Mouse (Mus musculus) CH12.LX (cell line): ENCODE measurements at regions not wholly inside any gene's neighbourhood (a gene's known extent, or its start where the extent isn't known, plus 50 kb on each side); places are given as distances from the start of the nearest gene placed in this dataset.

Experiments used
- DNase-seq: peaks from one replicate; pipeline ENCODE4 v3.0.0-alpha.2; 2013; ENCODE audit errors: extremely low read depth
- H3K27ac ChIP-seq: 2 replicates; pipeline ENCODE4 v1.5.1; 2012; ENCODE audit warnings: low read depth, mild to moderate bottlenecking, control low read depth, moderate library complexity; ENCODE audit not compliant: insufficient read depth
- H3K27me3 ChIP-seq: replicated peaks from 2 replicates; pipeline ENCODE3; 2012; ENCODE audit warnings: inconsistent platforms
- H3K36me3 ChIP-seq, 2 experiments: replicated peaks in 1 of 2; 2 replicates each; pipeline versions ENCODE3 to v1.6.1; 2012; ENCODE audit warnings: inconsistent platforms in 1 of 2, low read length in 1 of 2, mild to moderate bottlenecking in 1 of 2, mixed read lengths in 1 of 2, moderate library complexity in 1 of 2; ENCODE audit not compliant: control insufficient read depth in 1 of 2, insufficient read depth in 1 of 2
- H3K4me1 ChIP-seq, 2 experiments: 2 replicates each; pipeline ENCODE4 v1.6.1; 2012; ENCODE audit warnings: inconsistent platforms in 1 of 2, moderate library complexity in 1 of 2; ENCODE audit not compliant: insufficient read depth in 2 of 2, control insufficient read depth in 1 of 2
- H3K4me2 ChIP-seq: 2 replicates; pipeline ENCODE4 v1.6.1; 2012; ENCODE audit warnings: low read depth, mild to moderate bottlenecking, control low read depth; ENCODE audit not compliant: poor library complexity, insufficient read depth, severe bottlenecking
- H3K4me3 ChIP-seq, 3 experiments: fragments of 150-350 bp in 1 of 3; sonication (generic) in 1 of 3; replicated peaks in 1 of 3; 2 replicates each; pipeline versions ENCODE3 to v1.5.1; 2011 to 2012; ENCODE audit warnings: low read depth in 2 of 3, low read length in 2 of 3, mild to moderate bottlenecking in 2 of 3, moderate library complexity in 2 of 3, control low read depth in 1 of 3, improper control_type of control experiment in 1 of 3, inconsistent platforms in 1 of 3, mixed read lengths in 1 of 3; ENCODE audit not compliant: poor library complexity in 1 of 3
- H3K79me2 ChIP-seq: replicated peaks from 2 replicates; pipeline ENCODE4 v1.6.1; 2012; ENCODE audit warnings: mild to moderate bottlenecking, moderate library complexity; ENCODE audit not compliant: control insufficient read depth, poor library complexity, insufficient read depth, severe bottlenecking; ENCODE audit errors: extremely low read depth
- H3K9ac ChIP-seq: 2 replicates; pipeline ENCODE4 v1.6.1; 2012; ENCODE audit warnings: low read depth, mild to moderate bottlenecking, control low read depth, moderate library complexity; ENCODE audit not compliant: insufficient read depth
- H3K9me3 ChIP-seq: replicated peaks from 2 replicates; pipeline ENCODE3; 2012; ENCODE audit warnings: low read length, inconsistent platforms, mixed read lengths
- BHLHE40 ChIP-seq: IDR thresholded peaks from 2 replicates; pipeline ENCODE4 v1.6.1; 2011; ENCODE audit warnings: mild to moderate bottlenecking, low read depth, low read length, improper control_type of control experiment
- CHD1 ChIP-seq: IDR thresholded peaks from 2 replicates; pipeline ENCODE4 v1.6.1; 2012; ENCODE audit warnings: low read depth, low read length, improper control_type of control experiment, inconsistent platforms
- E2F4 ChIP-seq: IDR thresholded peaks from 2 replicates; pipeline ENCODE4 v1.6.1; 2011; ENCODE audit warnings: low read depth, low read length, improper control_type of control experiment; ENCODE audit not compliant: insufficient replicate concordance
- ELF1 ChIP-seq: IDR thresholded peaks from 2 replicates; pipeline ENCODE4 v1.6.1; 2014; ENCODE audit warnings: low read depth, mild to moderate bottlenecking, inconsistent platforms, low read length, improper control_type of control experiment
- EP300 ChIP-seq: IDR thresholded peaks from 2 replicates; pipeline ENCODE4 v1.6.1; 2011; ENCODE audit warnings: low read length, improper control_type of control experiment
- ETS1 ChIP-seq: conservative IDR thresholded peaks from 2 replicates; pipeline ENCODE4 v1.6.1; 2012; ENCODE audit warnings: low read depth, mild to moderate bottlenecking, inconsistent platforms, low read length, improper control_type of control experiment, moderate library complexity
- GABPA ChIP-seq: IDR thresholded peaks from 2 replicates; pipeline ENCODE4 v1.6.1; 2012; ENCODE audit warnings: low read depth, low read length, improper control_type of control experiment, inconsistent platforms; ENCODE audit not compliant: insufficient replicate concordance
- IRF4 ChIP-seq: IDR thresholded peaks from 2 replicates; pipeline ENCODE4 v1.6.1; 2014; ENCODE audit warnings: low read depth, mild to moderate bottlenecking, inconsistent platforms, low read length, improper control_type of control experiment
- KAT2A ChIP-seq: IDR thresholded peaks from 2 replicates; pipeline ENCODE4 v1.6.1; 2012; ENCODE audit warnings: low read length, improper control_type of control experiment, inconsistent platforms; ENCODE audit not compliant: insufficient replicate concordance
- MAFK ChIP-seq: IDR thresholded peaks from 2 replicates; pipeline ENCODE4 v1.6.1; 2011; ENCODE audit warnings: low read length, improper control_type of control experiment; ENCODE audit not compliant: insufficient replicate concordance
- MAZ ChIP-seq: IDR thresholded peaks from 2 replicates; pipeline ENCODE4 v1.6.1; 2012; ENCODE audit warnings: low read depth, mild to moderate bottlenecking, inconsistent platforms, low read length, improper control_type of control experiment, moderate library complexity
- MYC ChIP-seq: IDR thresholded peaks from 2 replicates; pipeline ENCODE4 v1.6.1; 2011; ENCODE audit warnings: low read depth, mild to moderate bottlenecking, improper control_type of control experiment, low read length
- NELFE ChIP-seq: IDR thresholded peaks from 2 replicates; pipeline ENCODE4 v1.6.1; 2011; ENCODE audit warnings: low read depth, low read length, improper control_type of control experiment
- NRF1 ChIP-seq: IDR thresholded peaks from 2 replicates; pipeline ENCODE4 v1.6.1; 2014; ENCODE audit warnings: low read depth, mild to moderate bottlenecking, inconsistent platforms, low read length, improper control_type of control experiment, moderate library complexity
- POLR2A ChIP-seq: IDR thresholded peaks from 2 replicates; pipeline ENCODE4 v1.6.1; 2011; ENCODE audit warnings: low read depth, mild to moderate bottlenecking, improper control_type of control experiment, low read length
- POLR2AphosphoS2 ChIP-seq: IDR thresholded peaks from 2 replicates; pipeline ENCODE4 v1.6.1; 2011; ENCODE audit warnings: low read depth, low read length, improper control_type of control experiment
- RAD21 ChIP-seq: IDR thresholded peaks from 2 replicates; pipeline ENCODE4 v1.6.1; 2011; ENCODE audit warnings: low read depth, mild to moderate bottlenecking, low read length, improper control_type of control experiment, moderate library complexity
- RCOR1 ChIP-seq: conservative IDR thresholded peaks from 2 replicates; pipeline ENCODE4 v1.6.1; 2012; ENCODE audit warnings: low read depth, mild to moderate bottlenecking, inconsistent platforms, low read length, improper control_type of control experiment
- TBP ChIP-seq: conservative IDR thresholded peaks from 2 replicates; pipeline ENCODE4 v1.6.1; 2011; ENCODE audit warnings: low read depth, low read length, improper control_type of control experiment
- UBTF ChIP-seq: IDR thresholded peaks from 2 replicates; pipeline ENCODE4 v1.6.1; 2012; ENCODE audit warnings: low read depth, mild to moderate bottlenecking, inconsistent platforms, low read length, improper control_type of control experiment, moderate library complexity
- USF1 ChIP-seq: IDR thresholded peaks from 2 replicates; pipeline ENCODE4 v1.6.1; 2014; ENCODE audit warnings: low read depth, mild to moderate bottlenecking, inconsistent platforms, low read length, improper control_type of control experiment
- USF2 ChIP-seq: conservative IDR thresholded peaks from 2 replicates; pipeline ENCODE4 v1.6.1; 2011; ENCODE audit warnings: low read depth, low read length, improper control_type of control experiment
- ZKSCAN1 ChIP-seq: IDR thresholded peaks from 2 replicates; pipeline ENCODE4 v1.6.1; 2012; ENCODE audit warnings: low read depth, inconsistent platforms, low read length, improper control_type of control experiment, borderline replicate concordance
- ZMIZ1 ChIP-seq: IDR thresholded peaks from 2 replicates; pipeline ENCODE4 v1.6.1; 2012; ENCODE audit warnings: low read depth, mild to moderate bottlenecking, inconsistent platforms, low read length, improper control_type of control experiment
- dilution Hi-C: fragments of 300-500 bp; cut with MboI; formaldehyde crosslinking; loops from 2 replicates; pipeline ENCODE4 v1.14.3; 2020; ENCODE audit warnings: low sequenced_read_pairs; ENCODE audit not compliant: extremely low pct_unique_long_range_greater_than_20kb, extremely low pct_ligation_motif_present
- in situ Hi-C: fragments of 300-500 bp; cut with MboI; formaldehyde crosslinking; loops from 3 replicates; pipeline ENCODE4 v1.14.3; 2019; ENCODE audit warnings: low sequenced_read_pairs, low pct_ligation_motif_present, low pct_unique_long_range_greater_than_20kb, mixed read lengths

DNA sequence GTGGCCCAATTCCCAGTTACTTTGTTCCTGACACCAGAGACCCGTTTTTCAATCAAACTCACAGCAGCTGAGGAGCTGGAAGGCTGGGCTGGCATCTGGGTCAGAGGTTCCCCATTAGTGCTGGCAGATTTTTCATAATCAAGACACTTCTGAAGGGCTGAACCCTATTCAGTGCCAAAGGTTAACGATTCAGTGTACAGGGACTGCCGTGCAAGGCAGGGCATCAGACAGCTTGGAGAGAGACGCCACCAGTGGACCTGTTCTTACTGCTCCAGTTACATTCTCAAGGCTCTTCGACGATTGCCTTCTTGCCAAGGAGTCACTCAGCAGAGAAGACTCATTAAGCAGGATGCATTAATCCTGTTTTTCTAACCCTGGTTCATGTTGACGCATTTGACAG is 285.5 kb upstream of the Apob start:
- no peak overlapping the region for H3K27ac ChIP-seq
- dilution Hi-C loops, result no loop called here
- DNase-seq, result no peak
- in situ Hi-C loops, result no loop called here
- no peak overlapping the region for H3K9ac ChIP-seq
- H3K9me3 ChIP-seq, result no peaks in the 10 kb centered on the region
- TF ChIP-seq TBP (no peak), MYC (no peak), MAZ (no peak), POLR2A (no peak), EP300 (no peak), KAT2A (no peak), GABPA (no peak), ZKSCAN1 (no peak), ELF1 (no peak), E2F4 (no peak), USF2 (no peak), CHD1 (no peak), IRF4 (no peak), MAFK (no peak), POLR2AphosphoS2 (no peak)
- H3K4me2 ChIP-seq, result no peak overlapping the region
- no peaks in the 10 kb centered on the region for H3K27me3 ChIP-seq
- H3K79me2 ChIP-seq, result no peaks in the 10 kb centered on the region
- H3K4me1 ChIP-seq, result no peaks in the 10 kb centered on the region
- no peaks in the 10 kb centered on the region for H3K36me3 ChIP-seq
- no peak overlapping the region for H3K4me3 ChIP-seq

GRCm38 (mm10) chr12:7698324-7698944 is 279.0 kb upstream of the Apob start:
- H3K27ac ChIP-seq, result no peak overlapping the region
- H3K9me3 ChIP-seq, result no peaks in the 10 kb centered on the region
- in situ Hi-C loops (no loop called here), dilution Hi-C loops (no loop called here)
- TF ChIP-seq ZMIZ1 (no peak), RAD21 (no peak), RCOR1 (no peak), UBTF (no peak), ZKSCAN1 (no peak), POLR2AphosphoS2 (no peak), E2F4 (no peak), NELFE (no peak), ETS1 (no peak), MAFK (no peak), NRF1 (no peak), BHLHE40 (no peak), USF1 (no peak)
- no peak overlapping the region for H3K4me3 ChIP-seq
- H3K79me2 ChIP-seq, result no peaks in the 10 kb centered on the region
- no peaks in the 10 kb centered on the region for H3K36me3 ChIP-seq
- no peak overlapping the region for H3K9ac ChIP-seq
- no peak overlapping the region for H3K4me2 ChIP-seq
- no peak for DNase-seq
- no peaks in the 10 kb centered on the region for H3K4me1 ChIP-seq
- H3K27me3 ChIP-seq, result no peaks in the 10 kb centered on the region
